Mouse (Mus musculus) bone marrow, adult 2 months (tissue): Measurements from ENCODE around the gene Dxo. TPM values are rescaled to one million over a fixed set of nuclear protein-coding genes. Genes with fewer than 3 reads are reported as not detected.

ENCODE experiments used
- H3K27ac ChIP-seq: fragments of 200-500 bp; 2 replicates; pipeline ENCODE4 v1.5.1; 2012; ENCODE audit warnings: low read depth, mild to moderate bottlenecking, control low read depth, inconsistent platforms, low read length; ENCODE audit not compliant: control insufficient read depth, poor library complexity, insufficient read depth
- H3K4me1 ChIP-seq: fragments of 200-500 bp; 2 replicates; pipeline ENCODE4 v1.6.1; 2011; ENCODE audit warnings: low read length; ENCODE audit not compliant: control insufficient read depth, insufficient read depth
- H3K4me3 ChIP-seq: fragments of 200-500 bp; replicated peaks from 2 replicates; pipeline ENCODE3; 2011; ENCODE audit warnings: mild to moderate bottlenecking, low read depth, low read length, control low read depth; ENCODE audit not compliant: control insufficient read depth
- CTCF ChIP-seq: fragments of 200-500 bp; IDR thresholded peaks from 2 replicates; pipeline ENCODE4 v1.5.1; 2011; ENCODE audit warnings: low read length, control low read depth; ENCODE audit not compliant: control insufficient read depth, insufficient read depth
- POLR2A ChIP-seq: fragments of 200-500 bp; IDR thresholded peaks from 2 replicates; pipeline ENCODE4 v1.6.1; 2011; ENCODE audit warnings: low read depth, mild to moderate bottlenecking, control low read depth, low read length, borderline replicate concordance; ENCODE audit not compliant: control insufficient read depth
- WGBS: fragments of 180-500 bp; shearing (Covaris S2); methylation state at CpG from one replicate; pipeline ENCODE4 v1.1.7; 2018; 5-methylcytosine and 5-hydroxymethylcytosine counted together
- polyA plus RNA-seq: library from polyadenylated mRNA; stranded (reverse); fragments of >200 nt; gene quantifications from 2 replicates; pipeline ENCODE4 v1.2.4, GENCODE M21; 2011; ENCODE audit warnings: low replicate concordance; ENCODE audit not compliant: missing spikeins, insufficient read depth, insufficient read length

Gene Dxo
- polyA plus RNA-seq, 1 experiment: 73.3 TPM

DNA sequence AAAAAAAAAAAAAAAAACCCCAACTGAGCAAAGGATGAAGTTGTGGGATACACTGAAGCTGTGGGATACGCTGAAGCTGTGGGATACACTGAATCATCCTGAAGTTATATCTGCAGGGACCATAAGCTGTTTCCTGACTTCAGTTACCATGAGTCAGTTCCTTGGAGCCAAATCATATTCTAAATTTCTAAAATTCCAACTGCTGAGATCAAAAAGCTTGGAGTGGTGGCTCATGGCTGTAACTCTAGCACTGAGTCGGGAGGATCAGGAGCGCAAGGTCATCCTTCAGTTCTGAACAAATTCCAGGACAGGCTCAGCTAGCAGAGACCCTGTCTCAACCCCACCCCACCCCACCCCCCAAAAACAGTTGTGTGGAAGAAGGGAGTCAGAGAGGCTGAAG lies 48.8 kb downstream of the Dxo start:
- Histone ChIP-seq H3K27ac (no peak overlapping the region), H3K4me1 (peaks cover 2% of the 10 kb centered on the region), H3K4me3 (no peak overlapping the region)
- 93% methylated on average over 3 of the region's 3 CpGs for WGBS
- no peak for TF ChIP-seq CTCF
- no peak for TF ChIP-seq POLR2A

DNA sequence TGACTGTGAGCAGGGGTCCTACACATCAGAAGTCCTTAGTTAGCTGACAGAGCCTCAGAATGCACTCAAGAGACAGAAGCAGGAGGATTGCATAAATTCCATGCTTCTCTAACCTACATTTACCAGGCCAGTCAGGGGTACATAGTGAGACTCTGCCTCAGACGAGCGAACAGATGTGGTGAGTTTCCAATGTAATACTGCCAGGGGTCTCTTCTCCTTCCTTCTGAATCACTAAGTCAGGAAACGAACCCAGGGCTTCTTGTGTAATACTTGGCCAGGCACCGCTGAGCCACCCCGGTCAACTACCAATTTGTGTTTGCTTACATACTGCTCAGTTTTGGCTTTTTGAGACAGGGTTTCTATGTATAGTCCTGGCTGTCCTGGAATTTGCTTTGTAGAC lies 51.1 kb downstream of the Dxo start:
- Histone ChIP-seq H3K4me1 (peaks cover 2% of the 10 kb centered on the region), H3K27ac (no peak overlapping the region), H3K4me3 (no peak overlapping the region)
- 30% methylated on average over 5 of the region's 5 CpGs for WGBS
- no peak for TF ChIP-seq POLR2A
- TF ChIP-seq CTCF: no peak

Other genes starting within 250 kb of the Dxo start
- 85.2 and 156 TPM in 2 replicates for gene Gpsm3, start 247.2 kb upstream of the Dxo start, polyA plus RNA-seq
- gene Pbx2, start 245.8 kb upstream of the Dxo start, polyA plus RNA-seq: 50.3 and 95.1 TPM in 2 replicates
- gene Ager, start 239.2 kb upstream of the Dxo start, polyA plus RNA-seq: 12.2 and 16.3 TPM in 2 replicates
- 36.4 and 42.3 TPM in 2 replicates for gene Rnf5, start 233.3 kb upstream of the Dxo start, polyA plus RNA-seq
- 37.4 and 66.7 TPM in 2 replicates for gene Agpat1, start 232.8 kb upstream of the Dxo start, polyA plus RNA-seq
- 4.2 and 7.2 TPM in 2 replicates for gene Egfl8, start 221.0 kb upstream of the Dxo start, polyA plus RNA-seq
- 12.6 and 16.6 TPM in 2 replicates for gene Ppt2, start 208.5 kb upstream of the Dxo start, polyA plus RNA-seq
- gene Prrt1, start 207.5 kb upstream of the Dxo start, polyA plus RNA-seq: 2.9 and 4.5 TPM in 2 replicates
- 4.6 and 13.6 TPM in 2 replicates for gene Fkbpl, start 192.3 kb upstream of the Dxo start, polyA plus RNA-seq
- 22.4 and 40.2 TPM in 2 replicates for gene Atf6b, start 189.9 kb upstream of the Dxo start, polyA plus RNA-seq
- 0.17 TPM in 1 of 2 replicates, not detected in the other for gene Tnxb, start 166.5 kb upstream of the Dxo start, polyA plus RNA-seq
- 10.9 and 11.5 TPM in 2 replicates for gene C4b, start 93.1 kb upstream of the Dxo start, polyA plus RNA-seq
- not detected in 2 replicates for gene Cyp21a1, start 32.5 kb upstream of the Dxo start, polyA plus RNA-seq
- gene Stk19, start 74 bp upstream of the Dxo start, polyA plus RNA-seq: 44.0 and 63.6 TPM in 2 replicates
- 31.0 and 67.7 TPM in 2 replicates for gene Skiv2l, start 13.2 kb downstream of the Dxo start, polyA plus RNA-seq
- 13.1 and 42.2 TPM in 2 replicates for gene Nelfe, start 13.4 kb downstream of the Dxo start, polyA plus RNA-seq
- 8.4 and 14.5 TPM in 2 replicates for gene Cfb, start 25.5 kb downstream of the Dxo start, polyA plus RNA-seq
- 2.8 and 5.7 TPM in 2 replicates for gene Zbtb12, start 42.5 kb downstream of the Dxo start, polyA plus RNA-seq
- 2.0 TPM in 1 of 2 replicates, not detected in the other for gene Gm20547, start 45.0 kb downstream of the Dxo start, polyA plus RNA-seq
- 3.7 and 5.9 TPM in 2 replicates for gene C2, start 61.2 kb downstream of the Dxo start, polyA plus RNA-seq
- 60.6 and 104 TPM in 2 replicates for gene Ehmt2, start 61.5 kb downstream of the Dxo start, polyA plus RNA-seq
- gene Slc44a4, start 77.4 kb downstream of the Dxo start, polyA plus RNA-seq: 1.3 TPM in 1 of 2 replicates, not detected in the other
- gene Neu1, start 94.2 kb downstream of the Dxo start, polyA plus RNA-seq: 18.1 and 33.6 TPM in 2 replicates
- 1.3 and 5.5 TPM in 2 replicates for gene Hspa1b, start 122.2 kb downstream of the Dxo start, polyA plus RNA-seq
- not detected in 2 replicates for gene Gm20481, start 132.9 kb downstream of the Dxo start, polyA plus RNA-seq
- 1.9 TPM in 1 of 2 replicates, not detected in the other for gene Hspa1a, start 135.1 kb downstream of the Dxo start, polyA plus RNA-seq
- not detected in 2 replicates for gene Hspa1l, start 135.7 kb downstream of the Dxo start, polyA plus RNA-seq
- 70.0 and 84.5 TPM in 2 replicates for gene Lsm2, start 144.8 kb downstream of the Dxo start, polyA plus RNA-seq
- gene Vars, start 164.0 kb downstream of the Dxo start, polyA plus RNA-seq: 117 and 158 TPM in 2 replicates
- 0.77 and 1.2 TPM in 2 replicates for gene Vwa7, start 179.6 kb downstream of the Dxo start, polyA plus RNA-seq
- gene Sapcd1, start 191.0 kb downstream of the Dxo start, polyA plus RNA-seq: 18.9 and 31.7 TPM in 2 replicates
- 12.1 and 17.2 TPM in 2 replicates for gene Msh5, start 209.7 kb downstream of the Dxo start, polyA plus RNA-seq
- 76.2 and 141 TPM in 2 replicates for gene Clic1, start 212.9 kb downstream of the Dxo start, polyA plus RNA-seq
- gene Ddah2, start 222.0 kb downstream of the Dxo start, polyA plus RNA-seq: 12.5 and 15.2 TPM in 2 replicates
- gene Ly6g6c, start 228.4 kb downstream of the Dxo start, polyA plus RNA-seq: 1.6 and 1.7 TPM in 2 replicates
- gene Mpig6b, start 229.2 kb downstream of the Dxo start, polyA plus RNA-seq: 16.5 and 35.6 TPM in 2 replicates
- gene Ly6g6e, start 239.9 kb downstream of the Dxo start, polyA plus RNA-seq: 1.3 TPM in 1 of 2 replicates, not detected in the other
- 9.2 and 26.2 TPM in 2 replicates for gene Ly6g6d, start 241.0 kb downstream of the Dxo start, polyA plus RNA-seq
- gene Ly6g6f, start 248.6 kb downstream of the Dxo start, polyA plus RNA-seq: 14.3 and 53.1 TPM in 2 replicates